Mouse (Mus musculus): Measurements from ENCODE around the gene Kif6. TPM values are rescaled to one million over a fixed set of nuclear protein-coding genes. Genes with fewer than 3 reads are reported as not detected.

Gene Kif6
- polyA plus RNA-seq, 1 experiment, result 0.05 TPM

DNA sequence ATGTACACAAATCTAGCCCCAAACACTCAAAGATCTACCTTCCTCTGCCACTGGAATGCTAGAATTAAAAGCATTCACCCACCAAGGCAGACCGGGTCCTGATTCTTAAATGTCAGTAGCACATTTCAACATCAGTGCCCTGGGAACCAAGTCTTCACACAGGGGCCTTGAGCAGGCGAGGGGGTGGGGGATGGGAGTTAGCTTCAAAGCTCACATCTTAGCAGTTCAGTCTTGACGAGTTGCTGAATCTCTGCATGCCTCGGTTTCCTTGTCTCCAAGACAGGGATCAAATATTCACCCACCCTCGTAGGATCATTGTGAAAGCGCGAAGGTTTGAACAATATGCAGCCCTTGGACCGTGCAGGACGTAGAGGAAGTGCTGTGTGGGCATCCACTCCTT lies 172.4 kb downstream of the Kif6 start:
- WGBS, result 76% methylated on average over 9 of the region's 9 CpGs
- H3K4me1 ChIP-seq (ENCODE audit: control insufficient read depth, insufficient read depth, insufficient read length, low read length), result no peaks in the 10 kb centered on the region
- H3K4me3 ChIP-seq (ENCODE audit: low read depth, low read length), result no peak overlapping the region
- no peak for TF ChIP-seq POLR2A (IDR thresholded peaks at IDR 0.05; ENCODE audit: low read depth, low read length)
- no peak for TF ChIP-seq CTCF (IDR thresholded peaks at IDR 0.05; ENCODE audit: extremely low read depth, insufficient read length, insufficient replicate concordance, low read depth, low read length)
- no peak overlapping the region for H3K27ac ChIP-seq (ENCODE audit: insufficient read depth, low read depth, low read length)
- no peaks in the 10 kb centered on the region for H3K27me3 ChIP-seq (ENCODE audit: control insufficient read depth, insufficient read depth, low read length)
- H3K36me3 ChIP-seq (ENCODE audit: control insufficient read depth, insufficient read depth, low read length), result no peaks in the 10 kb centered on the region

GRCm38 (mm10) chr17:49788187-49788974 lies 173.4 kb downstream of the Kif6 start:
- no peak overlapping the region for H3K4me3 ChIP-seq (ENCODE audit: low read depth, low read length)
- no peaks in the 10 kb centered on the region for H3K4me1 ChIP-seq (ENCODE audit: control insufficient read depth, insufficient read depth, insufficient read length, low read length)
- H3K36me3 ChIP-seq (ENCODE audit: control insufficient read depth, insufficient read depth, low read length), result no peaks in the 10 kb centered on the region
- 57% methylated on average over 7 of the region's 7 CpGs for WGBS
- no peak overlapping the region for H3K27ac ChIP-seq (ENCODE audit: insufficient read depth, low read depth, low read length)
- TF ChIP-seq POLR2A (IDR thresholded peaks at IDR 0.05; ENCODE audit: low read depth, low read length) (no peak), CTCF (IDR thresholded peaks at IDR 0.05; ENCODE audit: extremely low read depth, insufficient read length, insufficient replicate concordance, low read depth, low read length) (no peak)
- H3K27me3 ChIP-seq (ENCODE audit: control insufficient read depth, insufficient read depth, low read length), result no peaks in the 10 kb centered on the region

GRCm38 (mm10) chr17:49791546-49791945 lies 176.6 kb downstream of the Kif6 start:
- 93% methylated on average over 5 of the region's 5 CpGs for WGBS
- no peak overlapping the region for H3K4me3 ChIP-seq (ENCODE audit: low read depth, low read length)
- H3K36me3 ChIP-seq (ENCODE audit: control insufficient read depth, insufficient read depth, low read length), result no peaks in the 10 kb centered on the region
- no peaks in the 10 kb centered on the region for H3K4me1 ChIP-seq (ENCODE audit: control insufficient read depth, insufficient read depth, insufficient read length, low read length)
- no peak for TF ChIP-seq POLR2A (IDR thresholded peaks at IDR 0.05; ENCODE audit: low read depth, low read length)
- TF ChIP-seq CTCF (IDR thresholded peaks at IDR 0.05; ENCODE audit: extremely low read depth, insufficient read length, insufficient replicate concordance, low read depth, low read length), result no peak
- no peaks in the 10 kb centered on the region for H3K27me3 ChIP-seq (ENCODE audit: control insufficient read depth, insufficient read depth, low read length)
- H3K27ac ChIP-seq (ENCODE audit: insufficient read depth, low read depth, low read length), result no peak overlapping the region

GRCm38 (mm10) chr17:49792217-49792743 lies 177.3 kb downstream of the Kif6 start:
- no peaks in the 10 kb centered on the region for H3K36me3 ChIP-seq (ENCODE audit: control insufficient read depth, insufficient read depth, low read length)
- WGBS, result 84% methylated on average over 10 of the region's 10 CpGs
- H3K27ac ChIP-seq (ENCODE audit: insufficient read depth, low read depth, low read length), result no peak overlapping the region
- no peak overlapping the region for H3K4me3 ChIP-seq (ENCODE audit: low read depth, low read length)
- no peak for TF ChIP-seq POLR2A (IDR thresholded peaks at IDR 0.05; ENCODE audit: low read depth, low read length)
- TF ChIP-seq CTCF (IDR thresholded peaks at IDR 0.05; ENCODE audit: extremely low read depth, insufficient read length, insufficient replicate concordance, low read depth, low read length), result no peak
- H3K4me1 ChIP-seq (ENCODE audit: control insufficient read depth, insufficient read depth, insufficient read length, low read length), result no peaks in the 10 kb centered on the region
- H3K27me3 ChIP-seq (ENCODE audit: control insufficient read depth, insufficient read depth, low read length), result no peaks in the 10 kb centered on the region

DNA sequence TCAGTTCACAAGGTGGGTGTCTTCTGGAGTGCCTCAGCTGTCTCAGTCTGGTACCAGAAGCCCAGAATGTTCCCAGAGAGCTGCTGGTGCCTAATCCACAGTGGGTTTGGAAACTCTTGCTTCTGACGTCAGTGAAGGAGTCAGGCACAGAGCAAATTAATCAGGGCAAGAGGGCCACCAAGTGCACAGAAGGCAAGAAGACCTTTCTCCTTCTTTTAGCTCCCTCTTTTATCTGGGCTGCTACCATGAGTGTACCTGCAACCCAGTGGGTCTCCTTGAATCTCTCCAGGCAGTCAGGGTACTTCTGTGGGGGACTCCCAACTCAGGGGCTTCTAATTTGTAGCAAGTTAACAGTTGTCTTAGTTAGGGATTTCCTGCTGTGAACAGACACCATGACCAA lies 178.0 kb downstream of the Kif6 start:
- no peaks in the 10 kb centered on the region for H3K27me3 ChIP-seq (ENCODE audit: control insufficient read depth, insufficient read depth, low read length)
- TF ChIP-seq CTCF (IDR thresholded peaks at IDR 0.05; ENCODE audit: extremely low read depth, insufficient read length, insufficient replicate concordance, low read depth, low read length), result no peak
- no peak for TF ChIP-seq POLR2A (IDR thresholded peaks at IDR 0.05; ENCODE audit: low read depth, low read length)
- H3K27ac ChIP-seq (ENCODE audit: insufficient read depth, low read depth, low read length), result no peak overlapping the region
- H3K4me3 ChIP-seq (ENCODE audit: low read depth, low read length), result no peak overlapping the region
- WGBS, result 79% methylated on average over 1 of the region's 1 CpGs
- H3K36me3 ChIP-seq (ENCODE audit: control insufficient read depth, insufficient read depth, low read length), result no peaks in the 10 kb centered on the region
- H3K4me1 ChIP-seq (ENCODE audit: control insufficient read depth, insufficient read depth, insufficient read length, low read length), result no peaks in the 10 kb centered on the region

GRCm38 (mm10) chr17:49793965-49794364 lies 179.0 kb downstream of the Kif6 start:
- Histone ChIP-seq H3K36me3 (ENCODE audit: control insufficient read depth, insufficient read depth, low read length) (no peaks in the 10 kb centered on the region), H3K4me3 (ENCODE audit: low read depth, low read length) (no peak overlapping the region), H3K27ac (ENCODE audit: insufficient read depth, low read depth, low read length) (no peak overlapping the region), H3K27me3 (ENCODE audit: control insufficient read depth, insufficient read depth, low read length) (no peaks in the 10 kb centered on the region), H3K4me1 (ENCODE audit: control insufficient read depth, insufficient read depth, insufficient read length, low read length) (no peaks in the 10 kb centered on the region)
- TF ChIP-seq POLR2A (IDR thresholded peaks at IDR 0.05; ENCODE audit: low read depth, low read length) (no peak), CTCF (IDR thresholded peaks at IDR 0.05; ENCODE audit: extremely low read depth, insufficient read length, insufficient replicate concordance, low read depth, low read length) (no peak)
- WGBS, result 96% methylated on average over 3 of the region's 3 CpGs

DNA sequence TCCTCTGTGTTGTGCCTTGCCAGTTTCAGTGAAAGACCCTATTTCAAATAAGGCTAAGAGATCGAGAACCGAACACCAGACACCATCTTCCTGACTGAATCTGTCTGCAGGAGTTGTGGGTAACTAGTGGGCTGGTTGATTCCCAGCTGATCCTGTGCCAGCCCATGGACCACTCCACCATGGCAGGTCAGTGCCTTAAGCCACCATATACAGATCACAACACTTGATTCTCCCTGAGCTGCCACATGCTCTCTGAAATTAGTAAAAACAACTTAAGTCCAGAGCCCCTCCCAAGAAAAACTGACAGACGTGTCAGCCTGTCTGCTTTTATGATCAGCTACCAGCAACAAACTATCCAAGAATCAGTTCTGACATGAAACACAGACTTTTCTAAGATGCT lies 180.3 kb downstream of the Kif6 start:
- H3K4me3 ChIP-seq (ENCODE audit: low read depth, low read length), result no peak overlapping the region
- TF ChIP-seq POLR2A (IDR thresholded peaks at IDR 0.05; ENCODE audit: low read depth, low read length) (no peak), CTCF (IDR thresholded peaks at IDR 0.05; ENCODE audit: extremely low read depth, insufficient read length, insufficient replicate concordance, low read depth, low read length) (no peak)
- H3K27ac ChIP-seq (ENCODE audit: insufficient read depth, low read depth, low read length), result no peak overlapping the region
- H3K4me1 ChIP-seq (ENCODE audit: control insufficient read depth, insufficient read depth, insufficient read length, low read length), result no peaks in the 10 kb centered on the region
- H3K36me3 ChIP-seq (ENCODE audit: control insufficient read depth, insufficient read depth, low read length), result no peaks in the 10 kb centered on the region
- H3K27me3 ChIP-seq (ENCODE audit: control insufficient read depth, insufficient read depth, low read length), result no peaks in the 10 kb centered on the region
- 85% methylated on average over 3 of the region's 3 CpGs for WGBS
